Mouse (Mus musculus) bone marrow macrophage, adult 2 months (primary cell): ENCODE measurements around the gene Ttc7b. TPM values are rescaled to one million over a fixed set of nuclear protein-coding genes. Genes with fewer than 3 reads are reported as not detected.

Experiments
- H3K27ac ChIP-seq: 2 replicates; pipeline ENCODE4 v1.5.1; 2012; ENCODE audit warnings: low read depth, low read length; ENCODE audit not compliant: insufficient read depth
- H3K4me1 ChIP-seq: 2 replicates; pipeline ENCODE4 v1.6.1; 2012; ENCODE audit warnings: low read length; ENCODE audit not compliant: control insufficient read depth, insufficient read depth
- H3K4me3 ChIP-seq: 2 replicates; pipeline ENCODE4 v1.5.1; 2012; ENCODE audit warnings: mild to moderate bottlenecking, low read length, moderate library complexity; ENCODE audit not compliant: insufficient read depth
- CTCF ChIP-seq: IDR thresholded peaks from 2 replicates; pipeline ENCODE4 v1.5.1; 2012; ENCODE audit warnings: low read depth, mild to moderate bottlenecking, low read length, moderate library complexity
- POLR2A ChIP-seq: IDR thresholded peaks from 2 replicates; pipeline ENCODE4 v1.6.1; 2012; ENCODE audit warnings: mild to moderate bottlenecking, low read depth, low read length, borderline replicate concordance
- polyA plus RNA-seq: library from polyadenylated mRNA; stranded (reverse); fragments of >200 nt; gene quantifications from 2 replicates; pipeline ENCODE4 v1.2.4, GENCODE M21; 2012; ENCODE audit not compliant: missing spikeins, insufficient read depth, insufficient read length

Ttc7b gene
- polyA plus RNA-seq, 1 experiment = 18.8 TPM

DNA sequence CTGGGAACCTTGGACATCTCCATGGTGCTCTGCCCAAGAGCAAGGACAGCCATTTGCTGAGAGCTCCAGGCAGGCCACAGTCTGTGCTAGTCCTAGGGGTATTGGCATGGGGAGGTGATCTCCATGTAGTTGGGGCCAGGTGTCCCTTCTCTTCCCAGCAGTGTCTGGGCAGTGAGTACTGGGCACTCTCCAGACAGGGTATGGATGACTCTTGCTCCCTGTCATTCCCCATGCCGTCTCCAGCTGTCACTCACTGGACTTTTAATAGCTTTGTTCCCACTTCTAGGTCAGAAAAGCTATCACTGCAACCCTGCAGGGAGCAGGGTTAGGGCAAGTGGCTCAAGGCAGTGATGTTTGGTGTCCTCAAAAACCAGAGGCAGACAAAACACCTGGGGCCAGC is 214.3 kb downstream of the Ttc7b start:
- TF ChIP-seq POLR2A (no peak), CTCF (no peak)
- H3K4me3 ChIP-seq = no peak overlapping the region
- H3K4me1 ChIP-seq = peaks cover 2% of the 10 kb centered on the region
- no peak overlapping the region for H3K27ac ChIP-seq

DNA sequence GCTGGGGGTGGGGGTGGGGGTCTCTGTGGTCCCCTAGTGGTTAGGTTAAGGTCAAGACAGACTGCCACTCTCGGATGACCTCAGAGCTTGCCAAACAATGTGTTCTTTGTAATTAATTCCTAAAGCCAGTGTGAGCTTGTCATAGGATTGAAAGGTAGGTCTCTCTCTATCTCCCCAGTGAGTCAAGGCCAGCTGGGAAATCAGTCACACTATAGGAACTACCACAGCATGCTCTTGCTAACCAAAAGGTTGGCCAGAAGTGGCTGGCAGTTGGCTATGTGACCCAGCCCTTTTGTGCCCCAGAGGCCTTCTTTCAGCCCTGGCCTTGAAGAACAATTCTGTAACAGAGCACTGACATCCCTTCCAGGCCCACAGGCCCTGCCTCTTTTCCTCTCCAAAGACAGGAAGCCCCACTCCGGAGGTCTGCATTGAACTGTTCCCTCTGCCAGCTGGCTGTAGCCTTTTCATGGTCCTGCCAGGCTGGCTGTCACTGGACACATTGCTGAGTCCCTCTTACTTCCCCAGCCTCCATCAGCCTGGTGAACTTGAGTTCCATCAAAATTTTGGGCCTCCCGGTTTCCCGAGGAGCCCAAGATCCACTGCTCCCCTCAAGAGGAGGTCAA is 215.5 kb downstream of the Ttc7b start:
- Histone ChIP-seq H3K4me1 (no peaks in the 10 kb centered on the region), H3K27ac (no peak overlapping the region), H3K4me3 (no peak overlapping the region)
- TF ChIP-seq POLR2A (no peak), CTCF (no peak)

- Histone ChIP-seq H3K4me1 (no peaks in the 10 kb centered on the region), H3K4me3 (no peak overlapping the region), H3K27ac (no peak overlapping the region)
- TF ChIP-seq POLR2A (no peak), CTCF (no peak)
These were observed 216.3 kb downstream of the Ttc7b start for GRCm38 (mm10) chr12:100304280-100304679.

GRCm38 (mm10) chr12:100303141-100303540 is 217.5 kb downstream of the Ttc7b start:
- Histone ChIP-seq H3K4me1 (no peaks in the 10 kb centered on the region), H3K4me3 (no peak overlapping the region), H3K27ac (no peak overlapping the region)
- TF ChIP-seq POLR2A = no peak
- no peak for TF ChIP-seq CTCF

DNA sequence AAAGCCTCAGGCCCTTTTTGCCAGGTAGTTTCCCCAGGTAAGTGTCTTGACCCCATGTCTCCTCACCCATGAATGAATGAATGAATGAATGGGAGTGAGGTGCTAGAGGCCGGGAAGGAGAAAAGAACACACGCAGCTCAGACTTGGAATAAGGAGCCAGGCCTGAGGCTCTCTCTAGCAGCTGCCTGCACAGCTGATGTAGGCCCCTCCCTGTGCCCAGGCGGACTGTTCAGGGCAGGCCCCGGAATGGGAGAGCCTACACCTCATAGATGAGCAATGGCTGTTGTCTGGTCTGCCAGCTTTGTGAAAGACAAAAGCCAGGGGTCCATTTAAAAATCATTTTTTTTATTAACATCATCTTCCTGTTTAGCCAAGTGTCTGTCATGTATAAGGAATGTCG is 220.2 kb downstream of the Ttc7b start:
- TF ChIP-seq POLR2A (no peak), CTCF (no peak)
- no peak overlapping the region for H3K27ac ChIP-seq

DNA sequence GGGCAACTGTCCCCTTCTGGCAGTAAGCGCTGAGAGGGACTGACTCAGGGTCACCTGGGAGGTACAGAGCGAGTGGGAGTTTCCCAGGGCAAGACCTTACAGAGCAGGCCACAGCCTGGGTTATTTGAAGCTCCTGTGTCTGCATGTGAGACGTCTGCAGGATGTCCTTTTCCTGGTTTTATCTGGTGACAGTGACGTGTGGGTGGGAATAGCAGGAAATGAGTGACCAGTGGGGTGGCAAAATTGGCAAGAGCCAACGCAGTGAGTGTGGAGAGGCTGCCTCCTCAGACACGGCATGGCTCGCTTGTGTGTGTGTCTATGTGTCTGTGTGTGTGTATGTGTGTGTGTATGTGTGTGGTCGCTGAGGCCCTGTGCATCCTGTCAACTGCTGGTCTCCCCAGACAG is 221.3 kb downstream of the Ttc7b start:
- Histone ChIP-seq H3K4me3 (no peak overlapping the region), H3K4me1 (no peaks in the 10 kb centered on the region), H3K27ac (no peak overlapping the region)
- TF ChIP-seq CTCF = no peak
- no peak for TF ChIP-seq POLR2A

More for the DNA sequence above, 220.2 kb downstream of the Ttc7b start:
- Histone ChIP-seq H3K4me1 (no peaks in the 10 kb centered on the region), H3K4me3 (no peak overlapping the region)

- H3K4me1 ChIP-seq = no peaks in the 10 kb centered on the region
- H3K27ac ChIP-seq = no peak overlapping the region
- no peak for TF ChIP-seq CTCF
- no peak for TF ChIP-seq POLR2A
- no peak overlapping the region for H3K4me3 ChIP-seq
These were observed 221.8 kb downstream of the Ttc7b start for GRCm38 (mm10) chr12:100298788-100299187.

DNA sequence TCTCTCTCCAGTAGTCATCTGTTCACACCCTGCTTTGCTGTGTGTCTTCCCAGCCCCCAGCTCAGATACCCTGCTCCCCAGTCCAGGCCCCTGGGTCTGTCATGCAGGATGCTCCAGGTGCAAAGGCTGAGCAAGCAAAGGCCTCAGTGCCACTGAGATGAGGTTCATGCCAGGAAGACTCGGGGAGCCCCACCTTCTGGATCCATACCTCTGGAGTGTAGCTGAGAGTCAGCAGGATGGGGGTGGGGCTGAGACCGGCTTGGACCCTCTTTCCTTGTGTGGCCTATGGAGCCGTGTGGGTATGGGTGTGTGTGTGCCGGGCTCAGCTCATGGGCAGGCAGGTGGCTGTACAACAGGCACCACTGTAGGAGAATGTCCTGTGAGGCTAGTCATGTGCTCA is 222.7 kb downstream of the Ttc7b start:
- Histone ChIP-seq H3K4me3 (no peak overlapping the region), H3K27ac (no peak overlapping the region), H3K4me1 (no peaks in the 10 kb centered on the region)
- TF ChIP-seq CTCF (no peak), POLR2A (no peak)

DNA sequence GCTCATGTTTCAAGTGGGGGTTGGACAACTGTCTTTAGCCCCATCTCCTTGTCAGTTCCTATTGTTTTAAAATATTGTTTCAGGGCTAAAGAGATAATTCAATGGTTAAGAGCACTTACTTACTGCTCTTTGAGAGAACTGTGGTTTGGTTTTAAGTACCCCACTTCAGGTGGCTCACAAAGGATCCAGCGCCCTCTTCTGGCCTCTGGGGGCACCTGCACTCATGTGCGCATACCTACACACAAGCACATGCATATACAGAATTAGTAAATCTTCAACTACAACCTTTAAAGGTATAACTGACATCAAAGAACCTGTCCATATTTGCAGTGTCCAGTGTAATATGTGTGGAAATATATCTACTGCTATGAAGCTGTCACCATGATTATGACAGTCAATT is 226.2 kb downstream of the Ttc7b start:
- H3K27ac ChIP-seq = no peak overlapping the region
- TF ChIP-seq POLR2A (no peak), CTCF (no peak)
- H3K4me1 ChIP-seq = no peaks in the 10 kb centered on the region
- H3K4me3 ChIP-seq = no peak overlapping the region

- Histone ChIP-seq H3K4me1 (no peaks in the 10 kb centered on the region), H3K4me3 (no peak overlapping the region), H3K27ac (no peak overlapping the region)
- TF ChIP-seq POLR2A = no peak
- no peak for TF ChIP-seq CTCF
These were observed 226.7 kb downstream of the Ttc7b start for GRCm38 (mm10) chr12:100293956-100294355.
